ENCODE assay signal across 19 mouse cellular contexts in genomic region chr5:123260698-123261097, GRCm38 (mm10).
"Had no signal": no experiment of that assay in that cellular context is flagged by ENCODE, and none has a peak within 500 bp of the region (broad histone marks: within the 10 kb centered on the region; RNA-seq: fewer than 3 reads in every experiment).

No protein-coding gene starts in this region.

- H3K9me3 ChIP-seq: liver, embryonic 15.5 days; lung, embryonic 15.5 days; megakaryocyte, embryonic 14.5 days; midbrain, embryonic 12.5 days; neural tube, embryonic 12.5 days; stomach, embryonic 15.5 days had no signal

- DNase-seq: liver, postnatal 0 days; lung, adult 2 months; lung, postnatal 14 days; lung, postnatal 36 days; midbrain, embryonic 14.5 days; right cerebral cortex, postnatal 14 days; thymus, adult 18-20 months; thymus, postnatal 14 days; thymus, postnatal 36 days had no signal

- H3K36me3 ChIP-seq: liver, embryonic 15.5 days; lung, embryonic 15.5 days; midbrain, embryonic 12.5 days; neural tube, embryonic 12.5 days; stomach, embryonic 15.5 days had no signal

- H3K4me3 ChIP-seq: liver, embryonic 15.5 days; lung, embryonic 15.5 days; megakaryocyte, embryonic 14.5 days; midbrain, embryonic 12.5 days; neural tube, embryonic 12.5 days; stomach, embryonic 15.5 days had no signal

- H3K27ac ChIP-seq: liver, embryonic 15.5 days; lung, embryonic 15.5 days; macrophage; midbrain, embryonic 12.5 days; neural tube, embryonic 12.5 days; stomach, embryonic 15.5 days; stomach, postnatal 0 days had no signal

- H3K4me2 ChIP-seq: liver, embryonic 15.5 days; lung, embryonic 15.5 days; midbrain, embryonic 12.5 days; neural tube, embryonic 12.5 days; stomach, embryonic 15.5 days had no signal

- H3K9ac ChIP-seq: liver, embryonic 15.5 days; liver, postnatal 0 days; lung, embryonic 15.5 days; midbrain, embryonic 12.5 days; neural tube, embryonic 12.5 days; stomach, embryonic 15.5 days had no signal

- ATAC-seq: liver, postnatal 0 days; lung, postnatal 0 days; midbrain, embryonic 16.5 days had no signal

- H3K27me3 ChIP-seq: lung, embryonic 15.5 days; midbrain, embryonic 12.5 days; neural tube, embryonic 12.5 days; stomach, embryonic 15.5 days had no signal
